Mouse (Mus musculus) brain, embryonic 14.5 days (tissue): Measurements from ENCODE around the gene Guk1. TPM values are rescaled to one million over a fixed set of nuclear protein-coding genes. Genes with fewer than 3 reads are reported as not detected.
"Not testable (repeated sequence)": the region's sequence is repeated elsewhere in the genome, so short reads cannot be mapped to it uniquely, and the experiment has no call there.

Source experiments
- DNase-seq: peaks from one replicate; pipeline ENCODE4 v3.0.0-alpha.2; 2011; ENCODE audit warnings: low read depth
- CTCF ChIP-seq: fragments of 200-500 bp; IDR thresholded peaks from 2 replicates; pipeline ENCODE4 v1.5.1; 2012; ENCODE audit warnings: inconsistent platforms, mild to moderate bottlenecking, moderate library complexity, borderline replicate concordance; ENCODE audit not compliant: insufficient read depth, insufficient read length; ENCODE audit errors: extremely low read depth
- POLR2A ChIP-seq: fragments of 200-500 bp; IDR thresholded peaks from 2 replicates; pipeline ENCODE4 v1.6.1; 2012; ENCODE audit warnings: mild to moderate bottlenecking, inconsistent platforms, borderline replicate concordance; ENCODE audit not compliant: poor library complexity, insufficient read depth, insufficient read length, severe bottlenecking; ENCODE audit errors: extremely low read depth
- polyA plus RNA-seq: library from polyadenylated mRNA; depleted of rRNA; stranded (reverse); fragments of >200 nt; gene quantifications from 2 replicates; pipeline ENCODE4 v1.2.3, GENCODE M21; 2012

Gene Guk1
- polyA plus RNA-seq, 1 experiment: 145 TPM

- no peak for DNase-seq
Observed at GRCm38 (mm10) chr11:59225167-59225566, 33.2 kb upstream of the Guk1 start.

GRCm38 (mm10) chr11:59224470-59224869 lies 32.5 kb upstream of the Guk1 start:
- no peak for DNase-seq
- TF ChIP-seq POLR2A (no peak), CTCF (no peak)

More at GRCm38 (mm10) chr11:59225167-59225566, 33.2 kb upstream of the Guk1 start:
- no peak for TF ChIP-seq CTCF

GRCm38 (mm10) chr11:59224025-59224424 lies 32.0 kb upstream of the Guk1 start:
- DNase-seq: no peak

GRCm38 (mm10) chr11:59222306-59222705 lies 30.3 kb upstream of the Guk1 start:
- TF ChIP-seq CTCF: no peak
- no peak for DNase-seq

More at GRCm38 (mm10) chr11:59224025-59224424, 32.0 kb upstream of the Guk1 start:
- TF ChIP-seq POLR2A (no peak), CTCF (no peak)

- DNase-seq: no peak
Observed at GRCm38 (mm10) chr11:59221604-59222003, 29.6 kb upstream of the Guk1 start.

GRCm38 (mm10) chr11:59219064-59219463 lies 27.1 kb upstream of the Guk1 start:
- TF ChIP-seq CTCF (peak; percentile 44; the same call in 1 of the 2 replicates), POLR2A (no peak)

More at GRCm38 (mm10) chr11:59221604-59222003, 29.6 kb upstream of the Guk1 start:
- TF ChIP-seq POLR2A (no peak), CTCF (no peak)

GRCm38 (mm10) chr11:59218389-59218998 lies 26.5 kb upstream of the Guk1 start:
- DNase-seq: no peak
- TF ChIP-seq CTCF (no peak), POLR2A (no peak)

More at GRCm38 (mm10) chr11:59219064-59219463, 27.1 kb upstream of the Guk1 start:
- no peak for DNase-seq

- DNase-seq: peak; percentile 53
- TF ChIP-seq CTCF (no peak), POLR2A (no peak)
Observed at GRCm38 (mm10) chr11:59216955-59217354, 24.9 kb upstream of the Guk1 start.

- DNase-seq: no peak
- TF ChIP-seq CTCF (no peak), POLR2A (no peak)
Observed at GRCm38 (mm10) chr11:59212892-59213494, 21.0 kb upstream of the Guk1 start.

GRCm38 (mm10) chr11:59212320-59212719 lies 20.3 kb upstream of the Guk1 start:
- DNase-seq: not testable (repeated sequence)

GRCm38 (mm10) chr11:59211561-59211960 lies 19.5 kb upstream of the Guk1 start:
- not testable (repeated sequence) for DNase-seq

GRCm38 (mm10) chr11:59210020-59210419 lies 18.0 kb upstream of the Guk1 start:
- TF ChIP-seq POLR2A: no peak
- no peak for TF ChIP-seq CTCF
- no peak for DNase-seq

- TF ChIP-seq CTCF: no peak
- no peak for TF ChIP-seq POLR2A
- DNase-seq: no peak
Observed at GRCm38 (mm10) chr11:59209580-59209979, 17.6 kb upstream of the Guk1 start.
